Mouse (Mus musculus): Measurements from ENCODE around the gene Slc46a1.
A peak's percentile ranks its signal among the peaks of the same experiment; 100 is the strongest.

GRCm38 (mm10) chr11:78490781-78491241 is 25.3 kb downstream of the Slc46a1 start:
- peak; percentile 63 for TF ChIP-seq CTCF (IDR thresholded peaks at IDR 0.05; ENCODE audit: low read depth, low read length)
- TF ChIP-seq EP300 (IDR thresholded peaks at IDR 0.05; ENCODE audit: insufficient read depth, low read depth, low read length), result 0 out of 2 replicates have a peak, but pooled peaks have one; percentile 52

Measured in ES-Bruce4 (cell line).